Mouse (Mus musculus): Measurements from ENCODE around the gene Rif1. TPM values are rescaled to one million over a fixed set of nuclear protein-coding genes. Genes with fewer than 3 reads are reported as not detected.
"Not testable (repeated sequence)": the region's sequence is repeated elsewhere in the genome, so short reads cannot be mapped to it uniquely, and the experiment has no call there.

Gene Rif1
- total RNA-seq, 2 experiments from 2014 or later = 11.1 to 11.8 TPM

DNA sequence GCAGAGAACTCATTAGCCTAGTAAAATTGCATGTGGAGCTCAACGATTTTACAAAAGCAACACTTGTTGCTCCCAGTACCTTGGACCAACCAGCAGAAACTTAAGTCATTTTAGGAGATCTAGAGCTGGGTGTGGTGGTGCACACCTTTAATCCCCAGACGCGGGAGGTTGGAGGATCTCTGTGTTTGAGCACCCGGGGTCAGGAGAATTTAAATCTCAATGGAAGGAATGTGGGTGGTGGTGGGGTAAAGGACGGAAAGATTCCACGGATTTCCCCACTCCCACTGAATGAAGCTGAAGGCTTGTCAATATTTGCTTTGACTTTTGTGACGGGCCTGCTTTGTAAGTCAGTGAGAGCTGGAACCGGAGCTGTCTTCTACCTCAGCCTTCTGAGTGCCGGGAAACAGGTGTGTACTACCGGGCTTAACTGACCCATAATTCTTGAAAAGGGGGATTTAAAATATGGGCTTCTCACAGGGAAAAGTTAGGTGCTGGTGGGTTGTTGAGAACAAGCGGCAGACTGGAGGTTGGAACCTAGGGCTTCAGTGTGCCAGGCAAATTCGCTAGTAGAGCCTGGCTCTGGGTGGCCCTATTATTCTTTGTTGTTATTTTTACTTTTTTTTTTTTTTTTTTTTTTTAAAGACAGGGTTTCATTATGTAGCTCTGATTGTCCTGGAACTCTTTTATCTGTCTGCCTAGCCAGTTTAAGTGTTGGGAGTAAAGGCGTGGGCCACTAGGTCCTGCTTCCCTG, 1.2 kb upstream of the Rif1 start:
- no peak for DNase-seq (ENCODE audit: low spot score)

DNA sequence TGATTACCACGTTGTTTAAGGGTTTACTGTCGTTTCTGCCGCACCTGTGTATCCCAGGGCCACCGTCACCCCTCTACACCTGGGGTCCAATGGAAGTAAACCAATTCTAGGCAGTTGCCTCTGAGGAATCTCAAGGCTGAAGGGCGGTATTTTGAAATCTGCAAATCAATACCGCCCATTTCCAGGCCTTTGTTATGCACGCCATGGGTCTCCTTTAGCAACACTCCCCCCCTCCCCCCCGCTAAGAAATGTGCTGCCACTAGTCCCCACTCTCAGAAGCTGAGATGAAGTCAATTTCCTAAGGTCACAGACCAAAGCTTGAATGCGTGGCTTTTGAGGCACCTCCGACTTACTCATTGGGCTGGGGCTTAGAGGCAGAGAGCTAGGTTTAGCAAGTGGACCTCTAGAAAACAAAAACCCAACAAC, 554 bp upstream of the Rif1 start:
- no peak for DNase-seq (ENCODE audit: low spot score)

DNA sequence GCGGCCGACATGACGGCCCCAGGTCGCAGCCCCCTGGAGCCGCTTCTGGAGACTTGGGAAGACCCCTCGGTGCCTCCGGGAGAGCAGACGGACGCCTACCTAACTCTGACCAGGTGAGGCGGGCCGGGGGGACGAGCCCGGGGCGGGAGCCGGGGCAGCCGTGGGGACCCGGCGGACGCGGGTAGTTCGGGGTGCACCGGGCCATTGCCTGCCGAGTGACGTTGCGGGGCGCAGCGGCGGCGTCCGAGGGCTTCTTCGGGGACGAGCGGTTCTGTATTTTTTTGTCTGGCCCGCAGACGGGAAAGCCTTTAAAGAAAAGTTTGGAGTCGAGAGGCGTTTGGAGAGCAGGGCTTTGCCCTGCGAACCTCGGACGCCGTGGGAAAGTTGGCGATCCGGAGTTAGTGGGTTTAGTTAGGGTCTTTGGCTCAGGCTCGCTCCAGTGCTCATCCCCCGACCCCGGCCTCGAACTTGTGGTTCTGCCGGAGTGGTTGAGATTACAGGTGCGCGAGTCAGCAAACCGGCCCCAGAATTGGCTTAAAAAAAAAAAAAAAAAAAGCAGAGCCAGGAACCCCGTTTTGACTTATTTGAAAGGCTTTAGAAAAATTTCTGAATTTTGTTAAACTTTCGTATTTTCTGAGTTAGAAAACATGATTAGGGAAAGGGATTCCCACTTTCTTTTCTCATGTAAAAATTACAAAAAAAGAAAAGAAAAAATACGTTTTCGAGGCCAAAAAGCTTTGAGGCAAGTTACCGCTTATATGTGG, 691 bp downstream of the Rif1 start:
- DNase-seq (ENCODE audit: low spot score) = peak; percentile 16

DNA sequence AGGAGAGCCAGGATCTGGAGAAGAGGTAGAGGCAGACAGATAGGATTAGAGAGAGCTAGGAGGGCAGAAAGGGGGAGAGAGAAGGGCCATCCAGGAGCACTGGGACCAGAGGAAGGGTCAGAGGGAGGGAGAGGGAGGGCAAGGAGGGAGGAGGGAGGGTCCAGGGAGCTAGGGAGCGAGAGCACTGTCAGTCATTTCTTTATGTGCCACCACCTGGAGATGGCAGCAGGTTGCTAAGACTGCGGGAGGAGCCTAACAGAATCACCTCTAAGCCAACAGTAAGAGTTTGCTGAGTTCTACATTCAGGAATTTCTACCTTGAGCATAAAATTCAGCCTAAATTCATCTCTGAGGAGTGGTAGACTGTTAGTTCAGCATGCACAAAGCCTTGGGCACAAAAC, 6.0 kb downstream of the Rif1 start:
- DNase-seq (ENCODE audit: low spot score) = no peak

DNA sequence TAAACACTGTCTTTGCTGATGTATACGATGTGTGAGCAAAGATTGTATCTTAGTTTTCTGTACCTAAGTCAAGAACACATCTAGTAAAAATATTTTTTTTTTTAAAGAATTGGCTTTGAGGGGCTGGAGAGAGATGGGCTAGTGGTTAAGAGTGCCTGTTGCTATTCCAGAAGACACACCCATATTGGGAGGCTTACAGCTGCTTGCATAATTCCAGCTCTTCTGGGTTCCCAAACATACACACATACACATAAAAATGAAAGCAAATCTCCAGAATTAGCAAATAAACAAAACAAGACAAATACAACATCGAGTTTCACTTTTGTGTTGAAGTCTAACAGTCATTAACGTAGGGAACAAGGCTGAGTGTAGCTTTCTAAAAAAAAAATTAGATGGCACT, 11.4 kb downstream of the Rif1 start:
- DNase-seq (ENCODE audit: low spot score) = no peak

DNA sequence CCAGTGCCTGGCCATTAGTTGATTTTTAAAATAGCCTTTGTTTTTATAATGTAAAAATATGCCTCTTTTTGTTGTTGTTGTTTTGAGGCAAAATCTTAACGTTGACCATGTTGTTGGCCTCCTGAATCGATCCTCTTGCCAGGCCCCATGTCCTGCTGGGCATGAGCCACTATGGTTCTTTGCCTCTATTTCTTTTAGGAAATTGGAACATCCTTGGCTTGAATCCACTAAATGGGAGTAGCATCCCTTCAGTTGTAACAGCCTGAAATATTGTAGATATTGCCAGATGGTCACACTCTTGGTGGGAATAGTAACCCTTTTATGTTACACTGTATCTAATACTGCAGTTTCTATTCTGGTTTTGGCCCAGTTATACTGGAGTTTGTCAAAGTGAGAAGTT, 11.9 kb downstream of the Rif1 start:
- no peak for DNase-seq (ENCODE audit: low spot score)

DNA sequence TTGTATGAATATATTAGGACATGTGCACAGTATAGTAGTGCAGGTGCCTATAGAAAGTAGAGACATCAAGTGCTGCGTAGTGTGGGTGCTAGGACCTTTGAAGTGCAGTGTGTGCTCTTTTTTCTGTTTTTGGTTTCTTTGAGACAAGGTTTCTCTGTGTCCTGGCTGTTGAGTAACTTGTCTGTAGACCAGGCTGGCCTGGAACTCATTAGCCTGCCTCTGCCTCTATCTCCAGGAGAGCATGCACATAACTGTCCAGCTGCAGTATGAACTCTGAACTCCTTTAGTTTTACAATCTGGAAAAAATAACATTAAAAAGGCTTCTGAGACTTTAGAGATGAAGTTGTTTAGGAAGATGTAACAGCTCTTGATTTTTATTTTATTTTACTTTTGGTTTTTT, 41.5 kb downstream of the Rif1 start:
- DNase-seq (ENCODE audit: low spot score) = no peak

DNA sequence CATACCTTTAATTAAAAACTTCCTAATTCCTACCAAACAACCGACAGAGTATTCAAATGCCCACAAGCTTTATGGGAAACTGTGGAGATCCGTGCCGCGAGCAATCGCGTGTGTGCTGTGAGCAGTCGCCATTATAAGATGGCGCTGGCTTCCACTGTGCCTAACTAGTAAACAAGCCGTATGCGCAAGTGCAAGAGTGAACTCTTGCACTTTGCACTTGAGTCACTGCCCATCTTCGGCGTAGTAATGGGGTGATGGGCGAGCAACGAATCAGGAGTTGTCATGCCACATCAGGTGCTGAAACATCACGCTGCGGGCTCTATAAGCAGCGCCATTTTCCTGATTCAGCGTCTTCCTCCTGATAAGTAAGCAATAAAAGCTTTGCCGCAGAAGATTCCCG, 58.7 kb downstream of the Rif1 start:
- not testable (repeated sequence) for DNase-seq (ENCODE audit: low spot score)

DNA sequence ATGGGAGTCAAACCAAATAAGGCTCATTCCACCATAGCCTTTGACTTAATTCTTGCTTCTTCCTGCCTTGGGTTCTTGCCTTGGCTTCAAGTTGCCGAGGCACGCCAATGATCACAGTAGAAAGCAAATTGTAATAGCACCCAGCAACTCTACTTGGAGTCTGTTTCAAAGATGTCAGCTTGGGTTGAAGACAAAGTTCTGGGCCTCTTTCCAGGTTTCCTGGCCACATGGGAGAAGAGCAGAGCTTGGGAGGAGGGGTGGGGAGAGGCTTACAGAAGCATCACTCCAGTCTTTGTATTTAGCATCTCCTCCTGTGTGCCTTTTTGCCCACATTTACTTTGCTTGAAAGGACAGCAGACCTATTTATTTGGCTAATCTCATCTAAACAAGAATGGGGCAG, 60.7 kb downstream of the Rif1 start:
- DNase-seq (ENCODE audit: low spot score) = peak; percentile 62

DNA sequence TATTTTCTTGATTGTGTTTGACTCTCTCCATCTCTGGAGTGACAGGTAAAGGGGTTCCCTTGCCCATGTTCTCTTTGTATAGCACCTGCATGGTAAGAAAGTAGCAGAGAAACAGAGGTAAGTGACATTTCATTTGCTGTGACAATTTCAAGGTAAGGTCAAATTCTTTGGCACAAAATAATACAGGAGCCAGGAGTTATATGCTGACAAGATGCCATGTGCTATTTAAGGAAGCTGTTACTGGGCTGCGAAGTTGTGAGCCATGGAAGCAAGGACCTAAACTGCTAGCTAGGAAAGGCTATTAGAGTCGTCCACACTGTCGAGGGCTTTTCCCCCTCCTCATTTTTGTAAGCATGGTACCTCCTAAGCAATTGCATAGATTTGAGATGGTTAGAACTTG, 80.4 kb downstream of the Rif1 start:
- no peak for DNase-seq (ENCODE audit: low spot score)

DNA sequence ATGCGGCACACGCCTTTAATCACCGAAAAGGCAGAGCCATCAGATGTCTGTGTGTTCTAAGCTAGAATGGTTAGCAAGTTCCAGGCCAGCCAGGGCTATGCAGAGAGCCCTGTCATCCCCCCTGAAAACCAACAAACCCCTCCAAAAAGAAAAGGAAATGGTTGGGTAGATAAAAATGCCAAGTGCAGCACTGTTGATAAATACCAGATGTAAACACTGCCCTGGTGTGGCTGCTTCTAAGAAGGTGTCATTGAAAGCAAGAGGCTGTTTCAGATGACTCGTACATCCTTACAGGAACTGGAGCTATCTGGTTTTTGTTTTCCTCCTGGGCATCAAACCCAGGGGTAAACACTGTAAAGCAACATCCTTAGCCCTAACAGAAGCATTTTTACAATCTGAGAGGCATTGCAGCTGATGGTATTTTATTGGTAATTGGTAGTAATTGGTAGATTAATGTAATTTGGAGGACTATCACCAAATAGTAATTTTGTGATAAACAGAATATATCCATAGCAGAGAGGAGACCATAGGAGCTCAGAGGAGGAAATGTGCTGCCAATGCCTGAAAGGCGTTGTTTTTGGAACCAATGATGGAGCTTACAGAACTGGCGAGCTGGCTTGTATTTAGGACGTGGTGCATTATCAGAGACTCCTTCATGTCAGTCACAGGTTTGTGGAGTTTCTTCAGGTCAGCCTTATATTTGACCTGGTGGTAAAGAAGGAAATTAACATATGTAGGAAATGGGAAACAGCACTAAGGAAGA, 96.8 kb downstream of the Rif1 start:
- DNase-seq (ENCODE audit: low spot score) = no peak

Other genes starting within 250 kb of the Rif1 start
- gene Rbm43, start 137.7 kb upstream of the Rif1 start, total RNA-seq (2021) = 1 to 10 TPM in 1 of 2 experiments, under 1 TPM in 1; 0.75 to 1.5 TPM
- gene Nmi, start 99.3 kb upstream of the Rif1 start, total RNA-seq (2021) = 1 to 10 TPM; 2.4 to 3.1 TPM
- gene Tnfaip6, start 34.8 kb upstream of the Rif1 start, total RNA-seq (2021) = 1 to 10 TPM in 1 of 2 experiments, under 1 TPM in 1; 0.48 to 1.5 TPM

All from gastrocnemius, adult 18-20 months (tissue).